Comparison of ENCODE assay signal across 7 mouse cellular contexts in genomic region chr1:191820951-191821325, GRCm38 (mm10). TPM values are rescaled to one million over a fixed set of nuclear protein-coding genes. Genes with fewer than 3 reads are reported as not detected.
DNase-seq lines count a peak whose midpoint lies in the region; ATAC-seq and TF ChIP-seq lines count a peak whose summit lies in the region.

No protein-coding gene starts in this region.

- H3K27me3 ChIP-seq in lung, embryonic 15.5 days = no peaks in the 10 kb centered on the region
- H3K27me3 ChIP-seq in limb, embryonic 14.5 days (ENCODE audit: control insufficient read depth, insufficient read depth, low read length) = no peaks in the 10 kb centered on the region
- no peaks in the 10 kb centered on the region for H3K27me3 ChIP-seq in stomach, embryonic 14.5 days (ENCODE audit: control insufficient read depth, insufficient read depth, low read length)

- peak overlapping the region; percentile 47 for H3K9ac ChIP-seq in lung, embryonic 15.5 days
- H3K9ac ChIP-seq in limb, embryonic 14.5 days (ENCODE audit: low read depth, low read length, severe bottlenecking) = peak overlapping the region; percentile 38; the same call in 1 of the 2 replicates
- H3K9ac ChIP-seq in stomach, embryonic 14.5 days (replicated peaks; ENCODE audit: low read depth, low read length) = peak overlapping the region; percentile 15; the same call in 1 of the 2 replicates

- peaks cover 26% of the 10 kb centered on the region for H3K36me3 ChIP-seq in lung, embryonic 15.5 days
- peaks cover 20% of the 10 kb centered on the region; the same call in 1 of the 2 replicates for H3K36me3 ChIP-seq in limb, embryonic 14.5 days (ENCODE audit: control insufficient read depth, insufficient read depth, low read length)
- H3K36me3 ChIP-seq in stomach, embryonic 14.5 days (ENCODE audit: control insufficient read depth, insufficient read depth, low read length) = peaks cover 10% of the 10 kb centered on the region

- no peak for TF ChIP-seq POLR2A in limb, embryonic 14.5 days (IDR thresholded peaks at IDR 0.05; ENCODE audit: borderline replicate concordance, extremely low read depth, insufficient read depth, insufficient read length)

- no peak for DNase-seq in lung, adult 18-20 months
- no peak for DNase-seq in limb, embryonic 14.5 days (ENCODE audit: low spot score)
- no peak for DNase-seq in Muller cell, postnatal 12 days (ENCODE audit: inconsistent ontology term)
- DNase-seq in gastrocnemius, postnatal 4 days (ENCODE audit: low spot score in 2 of 2) = no peak

- 5% methylated on average over 15 of the region's 15 CpGs for WGBS in lung, embryonic 15.5 days
- 3% methylated on average over 15 of the region's 15 CpGs for WGBS in limb, embryonic 14.5 days
- WGBS in stomach, embryonic 14.5 days = 5% methylated on average over 15 of the region's 15 CpGs

- no peaks in the 10 kb centered on the region for H3K9me3 ChIP-seq in lung, embryonic 15.5 days
- H3K9me3 ChIP-seq in limb, embryonic 14.5 days (ENCODE audit: control insufficient read depth, low read length) = no peaks in the 10 kb centered on the region
- no peaks in the 10 kb centered on the region for H3K9me3 ChIP-seq in stomach, embryonic 14.5 days (ENCODE audit: control insufficient read depth, low read depth, low read length)

- H3K4me2 ChIP-seq in lung, embryonic 15.5 days = peak overlapping the region; percentile 88
- peak overlapping the region; percentile 87 for H3K4me2 ChIP-seq in limb, embryonic 14.5 days (replicated peaks; ENCODE audit: low read depth, low read length, severe bottlenecking)
- peak overlapping the region; percentile 58 for H3K4me2 ChIP-seq in stomach, embryonic 14.5 days (replicated peaks; ENCODE audit: low read depth, low read length)

- peak; percentile 21 for ATAC-seq in lung, embryonic 15.5 days (ENCODE audit: borderline replicate concordance, extremely low read depth, low FRiP score, low TSS enrichment)
- peak; percentile 42 for ATAC-seq in erythroid progenitor cell, adult 5-6 weeks (replicated peaks; ENCODE audit: low FRiP score, poor library complexity, severe bottlenecking)
- ATAC-seq in limb, embryonic 14.5 days (ENCODE audit: low FRiP score, low read depth) = peak; percentile 20
- peak; percentile 42; the same call in 1 of the 2 replicates for ATAC-seq in stomach, embryonic 14.5 days (ENCODE audit: insufficient number of reproducible peaks, insufficient read depth, low FRiP score, low read depth)

- H3K4me1 ChIP-seq in lung, embryonic 15.5 days = peaks cover 16% of the 10 kb centered on the region; the same call in 1 of the 2 replicates
- peaks cover 5% of the 10 kb centered on the region; the same call in 1 of the 2 replicates for H3K4me1 ChIP-seq in limb, embryonic 14.5 days (ENCODE audit: control insufficient read depth, insufficient read depth, low read length)
- H3K4me1 ChIP-seq in stomach, embryonic 14.5 days (ENCODE audit: control insufficient read depth, insufficient read depth, low read length) = peaks cover 5% of the 10 kb centered on the region

- peak overlapping the region; percentile 93 for H3K4me3 ChIP-seq in lung, embryonic 15.5 days
- peak overlapping the region; percentile 83 for H3K4me3 ChIP-seq in limb, embryonic 14.5 days (replicated peaks; ENCODE audit: low read length)
- peak overlapping the region; percentile 74 for H3K4me3 ChIP-seq in stomach, embryonic 14.5 days (ENCODE audit: low read depth, low read length)

- no peak overlapping the region for H3K27ac ChIP-seq in lung, embryonic 15.5 days
- H3K27ac ChIP-seq in limb, embryonic 14.5 days (replicated peaks; ENCODE audit: low read depth, low read length) = no peak overlapping the region
- no peak overlapping the region for H3K27ac ChIP-seq in stomach, embryonic 14.5 days (ENCODE audit: low read length)

RNA-seq across cellular contexts. Expression of gene Nek2, which starts 0.3 kb away (rescaled TPM):
- 49.6 and 53.9 TPM in 2 replicates for polyA plus RNA-seq in lung, embryonic 15.5 days (2015; fragmentation: Nextera tagmentation; extraction: Ambion mirVana)
- total RNA-seq in erythroid progenitor cell, adult 5-6 weeks (2015; ENCODE audit: low replicate concordance) = 98.4 and 116 TPM in 2 replicates
- total RNA-seq in erythroid progenitor cell, adult 5-6 weeks (2017; ENCODE audit: low replicate concordance) = 213 and 225 TPM in 2 replicates
- polyA plus RNA-seq in limb, embryonic 14.5 days (2012; rRNA removed) = 11.4 and 12.8 TPM in 2 replicates
- 25.8 and 26.2 TPM in 2 replicates for polyA plus RNA-seq in limb, embryonic 14.5 days (2014; fragmentation: Nextera tagmentation; extraction: Ambion mirVana)
- 26.7 and 31.0 TPM in 2 replicates for polyA plus RNA-seq in stomach, embryonic 14.5 days (2014; fragmentation: Nextera tagmentation; extraction: Ambion mirVana)
- total RNA-seq in gastrocnemius, postnatal 4 days (2021) = 1 to 10 TPM; 8.6 to 8.7 TPM
